Mouse (Mus musculus): Measurements from ENCODE around the gene Morf4l1. TPM values are rescaled to one million over a fixed set of nuclear protein-coding genes. Genes with fewer than 3 reads are reported as not detected.

The Morf4l1 gene
- polyA plus RNA-seq, 1 experiment from 2014 or later = 283 TPM

- DNase-seq (ENCODE audit: low spot score) (peak; percentile 57), ATAC-seq (peak; percentile 62)
- 54% methylated on average over 9 of the region's 9 CpGs for WGBS
- Histone ChIP-seq H3K9me3 (ENCODE audit: low read length) (no peaks in the 10 kb centered on the region), H3K4me3 (ENCODE audit: low read depth, low read length) (no peak overlapping the region), H3K27ac (ENCODE audit: low read length) (peak overlapping the region; percentile 51), H3K36me3 (ENCODE audit: insufficient read depth, low read length) (peaks cover 7% of the 10 kb centered on the region; the same call in 1 of the 2 replicates), H3K9ac (replicated peaks; ENCODE audit: low read depth) (no peak overlapping the region), H3K4me2 (replicated peaks; ENCODE audit: low read depth, low read length) (peak overlapping the region; percentile 25), H3K4me1 (ENCODE audit: insufficient read depth, low read depth, low read length) (no peaks in the 10 kb centered on the region), H3K27me3 (replicated peaks; ENCODE audit: insufficient read depth, low read length) (no peaks in the 10 kb centered on the region)
- no peak for TF ChIP-seq CTCF (IDR thresholded peaks at IDR 0.05)
- 0 out of 2 replicates have a peak, but pooled peaks have one; percentile 9 for TF ChIP-seq EP300 (IDR thresholded peaks at IDR 0.05)
Measured at GRCm38 (mm10) chr9:90059828-90060573, 54.6 kb downstream of the Morf4l1 start.

- DNase-seq (ENCODE audit: low spot score) (no peak), ATAC-seq (no peak)
- Histone ChIP-seq H3K36me3 (ENCODE audit: insufficient read depth, low read length) (no peaks in the 10 kb centered on the region), H3K4me3 (ENCODE audit: low read depth, low read length) (peak overlapping the region; percentile 72; the same call in 1 of the 2 replicates), H3K9me3 (ENCODE audit: low read length) (no peaks in the 10 kb centered on the region), H3K27ac (ENCODE audit: low read length) (no peak overlapping the region), H3K4me1 (ENCODE audit: insufficient read depth, low read depth, low read length) (no peaks in the 10 kb centered on the region), H3K9ac (replicated peaks; ENCODE audit: low read depth) (0 out of 2 replicates have a peak overlapping the region, but pooled peaks have one; percentile 8), H3K4me2 (replicated peaks; ENCODE audit: low read depth, low read length) (peak overlapping the region; percentile 79), H3K27me3 (replicated peaks; ENCODE audit: insufficient read depth, low read length) (no peaks in the 10 kb centered on the region)
- TF ChIP-seq CTCF (IDR thresholded peaks at IDR 0.05) (no peak), EP300 (IDR thresholded peaks at IDR 0.05) (no peak)
- WGBS = 67% methylated on average over 2 of the region's 2 CpGs
Measured at GRCm38 (mm10) chr9:90056716-90057115, 57.9 kb downstream of the Morf4l1 start.

- H3K4me2 ChIP-seq (replicated peaks; ENCODE audit: low read depth, low read length) = peak overlapping the region; percentile 79
- H3K4me1 ChIP-seq (ENCODE audit: insufficient read depth, low read depth, low read length) = no peaks in the 10 kb centered on the region
- H3K9me3 ChIP-seq (ENCODE audit: low read length) = no peaks in the 10 kb centered on the region
- ATAC-seq = no peak
- TF ChIP-seq EP300 (IDR thresholded peaks at IDR 0.05) (no peak), CTCF (IDR thresholded peaks at IDR 0.05) (no peak)
- no peak for DNase-seq (ENCODE audit: low spot score)
- peak overlapping the region; percentile 94 for H3K27ac ChIP-seq (ENCODE audit: low read length)
- H3K9ac ChIP-seq (replicated peaks; ENCODE audit: low read depth) = peak overlapping the region; percentile 88
- no peaks in the 10 kb centered on the region for H3K36me3 ChIP-seq (ENCODE audit: insufficient read depth, low read length)
- H3K4me3 ChIP-seq (ENCODE audit: low read depth, low read length) = peak overlapping the region; percentile 72
- WGBS = 58% methylated on average over 3 of the region's 3 CpGs
- no peaks in the 10 kb centered on the region for H3K27me3 ChIP-seq (replicated peaks; ENCODE audit: insufficient read depth, low read length)
Measured at GRCm38 (mm10) chr9:90055911-90056310, 58.7 kb downstream of the Morf4l1 start.

- Histone ChIP-seq H3K4me1 (ENCODE audit: insufficient read depth, low read depth, low read length) (no peaks in the 10 kb centered on the region), H3K36me3 (ENCODE audit: insufficient read depth, low read length) (no peaks in the 10 kb centered on the region), H3K9ac (replicated peaks; ENCODE audit: low read depth) (peak overlapping the region; percentile 88), H3K27me3 (replicated peaks; ENCODE audit: insufficient read depth, low read length) (no peaks in the 10 kb centered on the region), H3K27ac (ENCODE audit: low read length) (peak overlapping the region; percentile 94), H3K4me3 (ENCODE audit: low read depth, low read length) (peak overlapping the region; percentile 72), H3K4me2 (replicated peaks; ENCODE audit: low read depth, low read length) (peak overlapping the region; percentile 79), H3K9me3 (ENCODE audit: low read length) (no peaks in the 10 kb centered on the region)
- DNase-seq (ENCODE audit: low spot score) (no peak), ATAC-seq (no peak)
- TF ChIP-seq EP300 (IDR thresholded peaks at IDR 0.05) (no peak), CTCF (IDR thresholded peaks at IDR 0.05) (no peak)
- whole genome bisulfite sequencing = 35% methylated on average over 5 of the region's 5 CpGs
Measured at GRCm38 (mm10) chr9:90055409-90055808, 59.2 kb downstream of the Morf4l1 start.

- Histone ChIP-seq H3K36me3 (ENCODE audit: insufficient read depth, low read length) (no peaks in the 10 kb centered on the region), H3K27ac (ENCODE audit: low read length) (peak overlapping the region; percentile 94), H3K4me3 (ENCODE audit: low read depth, low read length) (peak overlapping the region; percentile 72), H3K4me2 (replicated peaks; ENCODE audit: low read depth, low read length) (peak overlapping the region; percentile 79), H3K27me3 (replicated peaks; ENCODE audit: insufficient read depth, low read length) (no peaks in the 10 kb centered on the region), H3K9me3 (ENCODE audit: low read length) (no peaks in the 10 kb centered on the region), H3K4me1 (ENCODE audit: insufficient read depth, low read depth, low read length) (no peaks in the 10 kb centered on the region), H3K9ac (replicated peaks; ENCODE audit: low read depth) (peak overlapping the region; percentile 88)
- peak; percentile 77 for TF ChIP-seq CTCF (IDR thresholded peaks at IDR 0.05)
- TF ChIP-seq EP300 (IDR thresholded peaks at IDR 0.05) = no peak
- DNase-seq (ENCODE audit: low spot score) = peak; percentile 94
- peak; percentile 97 for ATAC-seq
- under 1% methylated on average over 36 of the region's 37 CpGs for WGBS
Measured at GRCm38 (mm10) chr9:90054371-90055145, 60.0 kb downstream of the Morf4l1 start.

- peak within 1 kb of the TSS; percentile 94 for H3K27ac ChIP-seq (ENCODE audit: low read length)
- H3K9ac ChIP-seq (replicated peaks; ENCODE audit: low read depth) = peak within 1 kb of the TSS; percentile 88
- no peak for ATAC-seq
- no peaks in the 10 kb centered on the region for H3K36me3 ChIP-seq (ENCODE audit: insufficient read depth, low read length)
- TF ChIP-seq EP300 (IDR thresholded peaks at IDR 0.05) = no peak
- TF ChIP-seq CTCF (IDR thresholded peaks at IDR 0.05) = no peak
- no peaks in the 10 kb centered on the region for H3K4me1 ChIP-seq (ENCODE audit: insufficient read depth, low read depth, low read length)
- no peaks in the 10 kb centered on the region for H3K27me3 ChIP-seq (replicated peaks; ENCODE audit: insufficient read depth, low read length)
- H3K4me2 ChIP-seq (replicated peaks; ENCODE audit: low read depth, low read length) = peak within 1 kb of the TSS; percentile 79
- WGBS = 62% methylated on average over 2 of the region's 2 CpGs
- H3K4me3 ChIP-seq (ENCODE audit: low read depth, low read length) = peak within 1 kb of the TSS; percentile 72
- no peak for DNase-seq (ENCODE audit: low spot score)
- no peaks in the 10 kb centered on the region for H3K9me3 ChIP-seq (ENCODE audit: low read length)
Measured at GRCm38 (mm10) chr9:90053852-90054251, 60.7 kb downstream of the Morf4l1 start, which contains the start of gene Ctsh. Ctsh (plus strand) TSS chr9:90054152.

All from lung, postnatal 0 days (tissue).